Mouse (Mus musculus) liver, embryonic 12.5 days (tissue): ENCODE data around the gene Gpsm3. TPM values are rescaled to one million over a fixed set of nuclear protein-coding genes. Genes with fewer than 3 reads are reported as not detected.

ENCODE experiments used
- ATAC-seq: fragments of 200-750 bp; cut with Nextera tagmentation; 2 replicates; pipeline ENCODE4 v1.8.0; 2017; ENCODE audit warnings: moderate number of reproducible peaks, mild to moderate bottlenecking, moderate library complexity
- H3K27ac ChIP-seq: fragments of 300-500 bp; sonication (generic); 2 replicates; pipeline ENCODE4 v1.5.1; 2016; ENCODE audit warnings: mild to moderate bottlenecking
- H3K27me3 ChIP-seq: fragments of 300-500 bp; sonication (generic); replicated peaks from 2 replicates; pipeline ENCODE4 v1.6.1; 2016; ENCODE audit warnings: mild to moderate bottlenecking, moderate library complexity
- H3K36me3 ChIP-seq: fragments of 300-500 bp; sonication (generic); 2 replicates; pipeline ENCODE4 v1.6.1; 2016; ENCODE audit warnings: mild to moderate bottlenecking, moderate library complexity
- H3K4me1 ChIP-seq: fragments of 300-500 bp; sonication (generic); 2 replicates; pipeline ENCODE4 v1.6.1; 2016
- H3K4me2 ChIP-seq: fragments of 300-500 bp; sonication (generic); 2 replicates; pipeline ENCODE4 v1.6.1; 2016; ENCODE audit warnings: mild to moderate bottlenecking, moderate library complexity
- H3K4me3 ChIP-seq: fragments of 300-500 bp; sonication (generic); 2 replicates; pipeline ENCODE4 v1.5.1; 2016; ENCODE audit warnings: mild to moderate bottlenecking, moderate library complexity
- H3K9ac ChIP-seq: fragments of 300-500 bp; sonication (generic); 2 replicates; pipeline ENCODE4 v1.6.1; 2016; ENCODE audit warnings: mild to moderate bottlenecking, moderate library complexity
- H3K9me3 ChIP-seq: fragments of 300-500 bp; sonication (generic); replicated peaks from 2 replicates; pipeline ENCODE4 v1.6.1; 2016; ENCODE audit warnings: mild to moderate bottlenecking, moderate library complexity
- WGBS: fragments of 180-500 bp; shearing (Covaris S2); methylation state at CpG from one replicate; pipeline ENCODE4 v1.1.7; 2016; ENCODE audit not compliant: insufficient replicate concordance; 5-methylcytosine and 5-hydroxymethylcytosine counted together
- polyA plus RNA-seq: library from polyadenylated mRNA; unstranded; fragments of >200 nt; fragmentation: Nextera tagmentation; extraction: Ambion mirVana; gene quantifications from 2 replicates; pipeline ENCODE4 v1.2.1, GENCODE M21; 2016

The Gpsm3 gene
- polyA plus RNA-seq, 1 experiment from 2014 or later, result 10.7 TPM

- H3K36me3 ChIP-seq, result peaks cover 28% of the 10 kb centered on the region
- 1% methylated on average over 18 of the region's 18 CpGs for WGBS
- peak overlapping the region; percentile 78 for H3K27ac ChIP-seq
- peak overlapping the region; percentile 93 for H3K4me2 ChIP-seq
- peaks cover 64% of the 10 kb centered on the region for H3K4me1 ChIP-seq
- no peaks in the 10 kb centered on the region for H3K9me3 ChIP-seq
- peak overlapping the region; percentile 73 for H3K4me3 ChIP-seq
- ATAC-seq, result peak; percentile 25; the same call in 1 of the 2 replicates
- H3K9ac ChIP-seq, result peak overlapping the region; percentile 76
- peaks cover 46% of the 10 kb centered on the region for H3K27me3 ChIP-seq
These were observed 37.1 kb downstream of the Gpsm3 start for GRCm38 (mm10) chr17:34626773-34627092.

DNA sequence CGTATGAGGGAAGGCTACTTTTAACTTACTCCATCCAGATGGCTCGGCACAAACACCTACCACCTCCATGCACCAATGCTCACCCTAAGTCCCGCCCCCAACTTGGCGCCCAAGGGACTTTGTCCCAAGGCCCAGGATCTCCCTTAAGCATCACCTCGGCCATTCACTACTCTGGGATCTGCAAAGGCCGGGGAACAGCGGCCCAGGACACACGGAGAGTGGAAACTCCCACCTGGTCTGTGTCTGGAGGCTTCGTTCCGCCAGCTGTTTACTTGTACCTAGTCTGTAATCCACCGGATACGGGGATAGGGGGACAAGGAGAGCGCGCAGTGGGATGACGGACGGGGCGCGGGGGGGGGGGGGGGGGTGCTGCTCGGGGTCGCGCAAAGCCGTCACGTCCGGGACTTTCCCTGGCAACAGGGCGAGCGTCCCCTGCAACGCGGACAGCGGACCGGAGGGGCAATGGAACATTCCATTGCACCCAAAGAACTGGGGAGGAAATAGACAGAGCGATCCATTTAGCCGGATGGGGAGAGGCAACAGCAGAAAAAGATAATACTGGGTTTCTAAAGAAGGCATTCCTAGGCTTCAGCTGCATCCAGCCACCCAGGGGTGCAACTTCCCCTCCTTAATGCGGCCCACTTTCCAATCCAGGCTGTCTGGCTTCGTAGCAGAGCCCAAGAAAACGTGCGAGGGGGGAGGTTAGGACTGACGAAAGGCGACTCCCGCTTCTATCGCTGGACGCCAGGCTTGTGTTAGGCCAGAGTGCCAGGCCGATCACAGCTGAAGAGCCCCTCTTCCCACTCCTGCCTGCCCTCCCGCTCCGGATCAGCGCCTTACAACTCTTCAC, 37.7 kb downstream of the Gpsm3 start:
- peak overlapping the region; percentile 76 for H3K9ac ChIP-seq
- H3K36me3 ChIP-seq, result peaks cover 23% of the 10 kb centered on the region
- 1% methylated on average over 44 of the region's 45 CpGs for WGBS
- ATAC-seq, result peak; percentile 70
- H3K4me3 ChIP-seq, result peak overlapping the region; percentile 73
- H3K4me1 ChIP-seq, result peaks cover 65% of the 10 kb centered on the region
- no peaks in the 10 kb centered on the region for H3K9me3 ChIP-seq
- H3K4me2 ChIP-seq, result peak overlapping the region; percentile 93
- H3K27ac ChIP-seq, result peak overlapping the region; percentile 78
- H3K27me3 ChIP-seq, result peaks cover 52% of the 10 kb centered on the region

GRCm38 (mm10) chr17:34627943-34628643, 38.5 kb downstream of the Gpsm3 start, which contains the start of gene Ppt2:
Gene Ppt2 (minus strand): TSS chr17:34628510.
- 0 out of 2 replicates have a peak, but pooled peaks have one; percentile 6 for ATAC-seq
- Histone ChIP-seq H3K27me3 (peaks cover 60% of the 10 kb centered on the region), H3K9me3 (no peaks in the 10 kb centered on the region), H3K9ac (peak within 1 kb of the TSS; percentile 76), H3K4me2 (peak within 1 kb of the TSS; percentile 93), H3K4me1 (peaks cover 61% of the 10 kb centered on the region), H3K27ac (peak within 1 kb of the TSS; percentile 78), H3K36me3 (peaks cover 16% of the 10 kb centered on the region; the same call in 1 of the 2 replicates), H3K4me3 (peak within 1 kb of the TSS; percentile 73)
- 11% methylated on average over 29 of the region's 29 CpGs for WGBS

DNA sequence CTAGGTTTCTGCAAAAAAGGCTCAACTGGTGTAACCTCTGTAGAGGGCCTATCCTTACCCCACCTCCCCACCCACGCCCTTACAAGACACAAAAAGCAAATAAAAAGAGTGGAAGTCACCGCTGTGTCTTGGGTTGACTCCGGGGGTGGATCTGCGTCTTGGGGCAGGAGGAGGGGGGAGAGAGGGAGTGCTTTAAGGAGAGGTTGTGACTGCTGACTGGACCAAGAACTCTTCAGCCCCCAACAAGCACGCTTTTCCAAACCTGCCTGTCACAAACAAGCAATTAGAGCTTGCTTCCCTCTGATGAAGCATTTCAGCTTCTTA, 39.0 kb downstream of the Gpsm3 start:
- no peak overlapping the region for H3K27ac ChIP-seq
- peaks cover 61% of the 10 kb centered on the region for H3K4me1 ChIP-seq
- no peaks in the 10 kb centered on the region for H3K9me3 ChIP-seq
- H3K36me3 ChIP-seq, result peaks cover 16% of the 10 kb centered on the region; the same call in 1 of the 2 replicates
- H3K4me3 ChIP-seq, result no peak overlapping the region
- WGBS, result 42% methylated on average over 5 of the region's 5 CpGs
- H3K9ac ChIP-seq, result no peak overlapping the region
- peak overlapping the region; percentile 93 for H3K4me2 ChIP-seq
- H3K27me3 ChIP-seq, result peaks cover 65% of the 10 kb centered on the region
- no peak for ATAC-seq

DNA sequence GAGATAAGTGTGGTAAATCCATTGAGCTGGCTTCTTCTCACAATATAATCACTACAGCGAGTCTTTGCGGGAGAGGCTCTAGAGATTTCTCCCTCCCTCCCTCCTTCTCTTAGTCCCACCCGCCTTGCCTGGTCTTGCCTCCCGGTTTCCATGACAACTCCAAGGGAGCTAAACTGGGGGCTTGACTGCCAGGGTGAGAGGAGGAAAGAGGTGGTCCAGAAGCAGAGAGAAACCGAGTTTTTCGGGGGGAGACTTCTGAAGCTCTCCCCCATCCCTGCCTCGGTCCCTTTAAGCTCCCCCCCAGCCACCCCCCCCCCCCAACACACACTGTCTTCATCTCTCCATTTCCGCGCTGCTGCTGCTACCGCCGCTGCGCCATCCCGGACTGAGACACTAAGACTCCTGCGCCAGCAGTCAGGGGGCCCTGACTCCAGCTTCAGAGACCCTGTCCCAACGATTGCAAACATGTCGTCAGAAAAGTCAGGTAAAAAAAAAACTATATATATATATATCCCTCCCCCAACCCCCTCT, 39.7 kb downstream of the Gpsm3 start, which contains the start of gene Prrt1:
Gene Prrt1 (plus strand): TSS at position 313 of the 531 bp plus-strand sequence.
- Histone ChIP-seq H3K9me3 (no peaks in the 10 kb centered on the region), H3K36me3 (peaks cover 11% of the 10 kb centered on the region; the same call in 1 of the 2 replicates), H3K4me1 (peaks cover 61% of the 10 kb centered on the region), H3K4me3 (no peak within 1 kb of the TSS), H3K9ac (no peak within 1 kb of the TSS), H3K27ac (no peak within 1 kb of the TSS), H3K4me2 (peak within 1 kb of the TSS; percentile 93), H3K27me3 (peaks cover 71% of the 10 kb centered on the region)
- ATAC-seq, result no peak
- 12% methylated on average over 16 of the region's 16 CpGs for WGBS

- Histone ChIP-seq H3K4me1 (peaks cover 61% of the 10 kb centered on the region), H3K4me3 (no peak overlapping the region), H3K9ac (no peak overlapping the region), H3K27ac (no peak overlapping the region), H3K27me3 (peaks cover 71% of the 10 kb centered on the region), H3K4me2 (peak overlapping the region; percentile 56; the same call in 1 of the 2 replicates), H3K36me3 (peaks cover 10% of the 10 kb centered on the region; the same call in 1 of the 2 replicates), H3K9me3 (no peaks in the 10 kb centered on the region)
- WGBS, result 13% methylated on average over 12 of the region's 12 CpGs
- ATAC-seq, result no peak
These were observed 40.4 kb downstream of the Gpsm3 start for GRCm38 (mm10) chr17:34629796-34630603.

GRCm38 (mm10) chr17:34630761-34631301, 41.2 kb downstream of the Gpsm3 start:
- Histone ChIP-seq H3K4me3 (peak overlapping the region; percentile 39), H3K9ac (no peak overlapping the region), H3K9me3 (no peaks in the 10 kb centered on the region), H3K4me2 (peak overlapping the region; percentile 56), H3K27ac (no peak overlapping the region), H3K4me1 (peaks cover 57% of the 10 kb centered on the region), H3K27me3 (peaks cover 75% of the 10 kb centered on the region), H3K36me3 (peaks cover 2% of the 10 kb centered on the region; the same call in 1 of the 2 replicates)
- ATAC-seq, result no peak
- WGBS, result 3% methylated on average over 48 of the region's 48 CpGs

- Histone ChIP-seq H3K9ac (no peak overlapping the region), H3K4me3 (peak overlapping the region; percentile 32), H3K4me2 (peak overlapping the region; percentile 67), H3K36me3 (no peaks in the 10 kb centered on the region), H3K27ac (no peak overlapping the region), H3K4me1 (peaks cover 49% of the 10 kb centered on the region), H3K27me3 (peaks cover 83% of the 10 kb centered on the region), H3K9me3 (no peaks in the 10 kb centered on the region)
- 13% methylated on average over 12 of the region's 12 CpGs for WGBS
- ATAC-seq, result no peak
These were observed 42.0 kb downstream of the Gpsm3 start for GRCm38 (mm10) chr17:34631647-34632046.

GRCm38 (mm10) chr17:34632261-34632691, 42.7 kb downstream of the Gpsm3 start:
- Histone ChIP-seq H3K4me2 (peak overlapping the region; percentile 67), H3K27me3 (peaks cover 82% of the 10 kb centered on the region), H3K27ac (no peak overlapping the region), H3K4me3 (peak overlapping the region; percentile 32), H3K9ac (no peak overlapping the region), H3K4me1 (peaks cover 46% of the 10 kb centered on the region), H3K36me3 (no peaks in the 10 kb centered on the region), H3K9me3 (no peaks in the 10 kb centered on the region)
- under 1% methylated on average over 26 of the region's 26 CpGs for WGBS
- peak; percentile 43 for ATAC-seq

DNA sequence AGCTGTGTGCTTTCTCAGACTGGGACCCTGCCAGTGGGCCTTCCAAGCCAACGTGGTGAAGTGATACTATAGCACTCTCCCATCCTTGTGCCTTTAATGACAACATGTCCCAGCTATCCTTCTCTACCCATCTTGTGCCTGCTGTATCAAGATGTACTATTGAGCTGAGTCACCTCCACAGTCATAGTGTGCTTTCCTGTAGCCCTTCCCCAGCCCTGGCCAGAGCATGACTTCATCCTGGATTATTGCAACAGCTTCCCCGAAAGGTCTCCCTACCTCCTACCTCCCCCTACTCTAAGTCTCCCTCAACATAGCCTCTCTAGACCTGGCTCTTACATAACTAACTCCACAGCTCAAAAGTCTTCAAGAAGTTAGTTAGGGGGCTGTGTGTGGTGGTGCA, 46.1 kb downstream of the Gpsm3 start:
- no peak overlapping the region for H3K27ac ChIP-seq
- no peak for ATAC-seq
- H3K9me3 ChIP-seq, result no peaks in the 10 kb centered on the region
- peaks cover 54% of the 10 kb centered on the region for H3K27me3 ChIP-seq
- H3K4me2 ChIP-seq, result no peak overlapping the region
- peaks cover 20% of the 10 kb centered on the region for H3K4me1 ChIP-seq
- no peaks in the 10 kb centered on the region for H3K36me3 ChIP-seq
- no peak overlapping the region for H3K4me3 ChIP-seq
- 43% methylated on average over 2 of the region's 2 CpGs for WGBS
- H3K9ac ChIP-seq, result no peak overlapping the region

GRCm38 (mm10) chr17:34637459-34637858, 47.9 kb downstream of the Gpsm3 start:
- Histone ChIP-seq H3K9ac (no peak overlapping the region), H3K4me3 (no peak overlapping the region)
- 39% methylated on average over 3 of the region's 3 CpGs for WGBS

More at GRCm38 (mm10) chr17:34637459-34637858, 47.9 kb downstream of the Gpsm3 start:
- Histone ChIP-seq H3K36me3 (no peaks in the 10 kb centered on the region), H3K4me2 (no peak overlapping the region), H3K27me3 (peaks cover 47% of the 10 kb centered on the region), H3K9me3 (no peaks in the 10 kb centered on the region), H3K27ac (no peak overlapping the region), H3K4me1 (peaks cover 2% of the 10 kb centered on the region; the same call in 1 of the 2 replicates)
- ATAC-seq, result no peak
